Mouse (Mus musculus) lung, embryonic 15.5 days (tissue): Measurements from ENCODE around the gene Ddx10. TPM values are rescaled to one million over a fixed set of nuclear protein-coding genes. Genes with fewer than 3 reads are reported as not detected.
A peak's percentile ranks its signal among the peaks of the same experiment; 100 is the strongest.

Experiments used
- ATAC-seq: fragments of 200-750 bp; cut with Nextera tagmentation; 2 replicates; pipeline ENCODE4 v1.8.0; 2017; ENCODE audit warnings: moderate number of reproducible peaks, borderline replicate concordance; ENCODE audit not compliant: low FRiP score, low TSS enrichment; ENCODE audit errors: extremely low read depth
- H3K27ac ChIP-seq: fragments of 300-500 bp; sonication (generic); 2 replicates; pipeline ENCODE4 v1.5.1; 2015; ENCODE audit warnings: moderate library complexity, mild to moderate bottlenecking, inconsistent platforms
- H3K27me3 ChIP-seq: fragments of 300-500 bp; sonication (generic); 2 replicates; pipeline ENCODE4 v1.6.1; 2015; ENCODE audit warnings: inconsistent platforms
- H3K36me3 ChIP-seq: fragments of 300-500 bp; sonication (generic); 2 replicates; pipeline ENCODE4 v1.6.1; 2015; ENCODE audit warnings: inconsistent platforms
- H3K4me1 ChIP-seq: fragments of 300-500 bp; sonication (generic); 2 replicates; pipeline ENCODE4 v1.6.1; 2015; ENCODE audit warnings: inconsistent platforms
- H3K4me2 ChIP-seq: fragments of 300-500 bp; sonication (generic); 2 replicates; pipeline ENCODE4 v1.6.1; 2015; ENCODE audit warnings: inconsistent platforms, mild to moderate bottlenecking, moderate library complexity
- H3K4me3 ChIP-seq: fragments of 300-500 bp; sonication (generic); 2 replicates; pipeline ENCODE4 v1.5.1; 2015; ENCODE audit warnings: mild to moderate bottlenecking, inconsistent platforms
- H3K9ac ChIP-seq: fragments of 300-500 bp; sonication (generic); 2 replicates; pipeline ENCODE4 v1.6.1; 2015; ENCODE audit warnings: inconsistent platforms
- H3K9me3 ChIP-seq: fragments of 300-500 bp; sonication (generic); 2 replicates; pipeline ENCODE4 v1.6.1; 2016; ENCODE audit warnings: inconsistent platforms
- WGBS: fragments of 180-500 bp; shearing (Covaris S2); methylation state at CpG from one replicate; pipeline ENCODE4 v1.1.7; 2015; 5-methylcytosine and 5-hydroxymethylcytosine counted together
- polyA plus RNA-seq: library from polyadenylated mRNA; unstranded; fragments of >200 nt; fragmentation: Nextera tagmentation; extraction: Ambion mirVana; gene quantifications from 2 replicates; pipeline ENCODE4 v1.2.1, GENCODE M21; 2015

Gene Ddx10
- 26.1 and 29.1 TPM in 2 replicates for polyA plus RNA-seq

DNA sequence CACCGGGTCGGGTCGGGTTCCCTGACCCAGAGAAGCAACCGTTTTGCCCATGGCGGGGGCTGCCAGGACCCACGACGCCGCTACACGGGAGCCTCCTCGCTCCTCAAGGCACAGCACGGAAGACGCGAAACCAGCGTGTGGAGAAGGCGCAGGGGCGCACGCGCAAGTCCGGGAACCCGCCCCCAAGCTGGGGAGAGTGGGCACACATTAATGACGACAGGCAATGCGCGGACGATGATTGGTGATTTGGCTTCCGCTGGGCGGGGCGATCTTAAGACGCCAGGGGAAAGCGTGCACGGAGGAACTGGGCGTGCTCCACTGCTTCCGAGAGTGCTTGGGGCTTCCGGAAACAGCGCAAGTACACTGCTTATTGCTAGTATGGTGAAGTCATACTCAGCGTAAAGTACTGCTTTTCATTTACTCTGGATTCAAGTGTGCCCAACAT lies at the start of gene Ddx10:
Ddx10 (minus strand) TSS at position 101 of the 445 bp plus-strand sequence.
- H3K9ac ChIP-seq, result peak within 1 kb of the TSS; percentile 64
- 0 out of 2 replicates have a peak within 1 kb of the TSS, but pooled peaks have one; percentile 35 for H3K27ac ChIP-seq
- no peaks in the 10 kb centered on the region for H3K9me3 ChIP-seq
- peak within 1 kb of the TSS; percentile 96 for H3K4me2 ChIP-seq
- WGBS, result under 1% methylated on average over 35 of the region's 35 CpGs
- H3K4me1 ChIP-seq, result peaks cover 10% of the 10 kb centered on the region
- H3K36me3 ChIP-seq, result no peaks in the 10 kb centered on the region
- no peaks in the 10 kb centered on the region for H3K27me3 ChIP-seq
- H3K4me3 ChIP-seq, result peak within 1 kb of the TSS; percentile 78
- peak; percentile 99 for ATAC-seq

DNA sequence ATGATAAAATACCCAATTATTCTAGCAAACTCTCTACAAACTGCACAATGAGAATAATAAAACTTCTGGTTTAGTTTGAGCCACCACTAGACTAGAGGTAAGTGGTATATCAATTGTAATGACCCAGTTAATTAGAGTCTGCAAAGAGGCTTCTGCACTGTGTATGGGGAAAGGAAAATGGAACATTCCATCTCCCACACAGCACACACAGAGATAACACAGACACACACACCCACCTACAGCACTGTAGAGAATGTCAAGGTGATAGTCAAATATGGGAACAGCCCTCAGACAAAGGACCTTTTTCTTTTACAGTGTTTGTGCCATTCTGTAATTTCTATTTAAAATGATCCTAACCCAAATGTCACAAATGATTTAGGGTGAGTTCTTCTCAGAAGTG lies 45.0 kb upstream of the Ddx10 start:
- H3K27ac ChIP-seq, result no peak overlapping the region
- no peak overlapping the region for H3K4me2 ChIP-seq
- H3K4me1 ChIP-seq, result no peaks in the 10 kb centered on the region
- no peak overlapping the region for H3K4me3 ChIP-seq
- H3K27me3 ChIP-seq, result no peaks in the 10 kb centered on the region
- no peaks in the 10 kb centered on the region for H3K9me3 ChIP-seq
- no peak overlapping the region for H3K9ac ChIP-seq
- no peak for ATAC-seq
- no peaks in the 10 kb centered on the region for H3K36me3 ChIP-seq

GRCm38 (mm10) chr9:53290006-53290405 lies 42.2 kb upstream of the Ddx10 start:
- H3K4me2 ChIP-seq, result no peak overlapping the region
- 49% methylated on average over 3 of the region's 3 CpGs for WGBS
- no peak overlapping the region for H3K9ac ChIP-seq

GRCm38 (mm10) chr9:53286793-53287192 lies 38.9 kb upstream of the Ddx10 start:
- Histone ChIP-seq H3K4me3 (no peak overlapping the region), H3K9me3 (no peaks in the 10 kb centered on the region), H3K9ac (no peak overlapping the region), H3K4me2 (no peak overlapping the region), H3K36me3 (no peaks in the 10 kb centered on the region), H3K4me1 (no peaks in the 10 kb centered on the region), H3K27me3 (no peaks in the 10 kb centered on the region), H3K27ac (no peak overlapping the region)
- ATAC-seq, result no peak
- 76% methylated on average over 6 of the region's 6 CpGs for WGBS

More at GRCm38 (mm10) chr9:53290006-53290405, 42.2 kb upstream of the Ddx10 start:
- no peaks in the 10 kb centered on the region for H3K27me3 ChIP-seq
- H3K4me1 ChIP-seq, result no peaks in the 10 kb centered on the region
- H3K27ac ChIP-seq, result no peak overlapping the region
- no peak overlapping the region for H3K4me3 ChIP-seq
- H3K36me3 ChIP-seq, result no peaks in the 10 kb centered on the region
- no peak for ATAC-seq
- no peaks in the 10 kb centered on the region for H3K9me3 ChIP-seq

GRCm38 (mm10) chr9:53278997-53279396 lies 31.1 kb upstream of the Ddx10 start:
- WGBS, result 90% methylated on average over 2 of the region's 2 CpGs

GRCm38 (mm10) chr9:53276381-53276780 lies 28.5 kb upstream of the Ddx10 start:
- ATAC-seq, result no peak
- Histone ChIP-seq H3K36me3 (no peaks in the 10 kb centered on the region), H3K27ac (no peak overlapping the region), H3K9ac (no peak overlapping the region), H3K27me3 (no peaks in the 10 kb centered on the region), H3K4me1 (peaks cover 11% of the 10 kb centered on the region), H3K9me3 (no peaks in the 10 kb centered on the region), H3K4me2 (no peak overlapping the region), H3K4me3 (no peak overlapping the region)
- WGBS, result 82% methylated on average over 1 of the region's 1 CpGs

More at GRCm38 (mm10) chr9:53278997-53279396, 31.1 kb upstream of the Ddx10 start:
- Histone ChIP-seq H3K9ac (no peak overlapping the region), H3K9me3 (no peaks in the 10 kb centered on the region), H3K27ac (no peak overlapping the region), H3K36me3 (no peaks in the 10 kb centered on the region), H3K4me2 (no peak overlapping the region), H3K4me3 (no peak overlapping the region), H3K4me1 (no peaks in the 10 kb centered on the region), H3K27me3 (no peaks in the 10 kb centered on the region)
- no peak for ATAC-seq

- no peaks in the 10 kb centered on the region for H3K27me3 ChIP-seq
- H3K9me3 ChIP-seq, result no peaks in the 10 kb centered on the region
- H3K4me1 ChIP-seq, result peaks cover 27% of the 10 kb centered on the region
- H3K9ac ChIP-seq, result no peak overlapping the region
- H3K36me3 ChIP-seq, result no peaks in the 10 kb centered on the region
- 85% methylated on average over 4 of the region's 4 CpGs for WGBS
- no peak overlapping the region for H3K4me2 ChIP-seq
- no peak for ATAC-seq
- no peak overlapping the region for H3K4me3 ChIP-seq
- 0 out of 2 replicates have a peak overlapping the region, but pooled peaks have one; percentile 6 for H3K27ac ChIP-seq
Measured at GRCm38 (mm10) chr9:53272714-53273113, 24.9 kb upstream of the Ddx10 start.

- Histone ChIP-seq H3K9ac (no peak overlapping the region), H3K9me3 (no peaks in the 10 kb centered on the region), H3K27ac (peak overlapping the region; percentile 6; the same call in 1 of the 2 replicates), H3K4me3 (no peak overlapping the region), H3K4me1 (peaks cover 27% of the 10 kb centered on the region), H3K36me3 (no peaks in the 10 kb centered on the region), H3K27me3 (no peaks in the 10 kb centered on the region), H3K4me2 (no peak overlapping the region)
- ATAC-seq, result no peak
- 41% methylated on average over 5 of the region's 5 CpGs for WGBS
Measured at GRCm38 (mm10) chr9:53272207-53272606, 24.4 kb upstream of the Ddx10 start.

DNA sequence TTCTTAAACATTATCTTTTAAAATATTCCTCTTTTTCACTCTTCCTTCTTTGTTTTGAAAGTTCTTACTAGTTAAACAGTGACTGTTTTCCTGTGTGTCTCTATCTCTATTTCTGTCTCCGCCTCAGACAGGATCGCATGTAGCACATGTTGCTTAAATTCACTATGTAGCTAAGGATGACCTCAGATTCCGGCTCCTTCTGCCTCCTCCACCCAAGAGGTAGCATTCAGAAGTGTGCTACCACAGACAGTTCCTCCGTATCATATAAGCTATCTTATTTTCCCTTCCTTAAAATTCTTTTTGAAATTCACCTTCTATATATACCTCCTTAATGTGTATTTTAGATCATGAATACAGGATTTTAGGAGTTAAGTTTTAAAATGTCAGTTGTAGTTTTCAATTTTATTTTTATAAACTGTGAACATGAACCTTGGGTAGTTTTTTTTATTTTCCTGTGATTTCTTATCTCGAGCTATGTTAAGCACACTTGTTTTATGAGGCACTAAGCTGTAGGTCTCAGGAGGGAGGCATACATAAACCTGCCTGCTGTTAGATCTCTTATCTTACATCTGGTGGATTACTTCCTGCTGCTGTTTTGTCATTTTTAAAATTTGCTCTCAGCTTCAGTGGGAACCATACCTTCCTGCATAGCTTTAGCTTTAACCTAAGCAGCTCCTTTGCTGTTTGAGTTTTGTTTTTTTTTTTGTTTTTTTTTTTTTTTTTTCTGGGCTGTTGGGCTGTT lies 23.6 kb upstream of the Ddx10 start:
- peaks cover 27% of the 10 kb centered on the region for H3K4me1 ChIP-seq
- ATAC-seq, result no peak
- peak overlapping the region; percentile 6; the same call in 1 of the 2 replicates for H3K27ac ChIP-seq
- H3K4me3 ChIP-seq, result no peak overlapping the region
- H3K36me3 ChIP-seq, result no peaks in the 10 kb centered on the region
- 56% methylated on average over 5 of the region's 5 CpGs for WGBS
- H3K27me3 ChIP-seq, result no peaks in the 10 kb centered on the region
- no peak overlapping the region for H3K4me2 ChIP-seq
- no peaks in the 10 kb centered on the region for H3K9me3 ChIP-seq
- no peak overlapping the region for H3K9ac ChIP-seq

GRCm38 (mm10) chr9:53269466-53269755 lies 21.6 kb upstream of the Ddx10 start:
- Histone ChIP-seq H3K4me2 (no peak overlapping the region), H3K36me3 (no peaks in the 10 kb centered on the region), H3K4me3 (no peak overlapping the region), H3K9me3 (no peaks in the 10 kb centered on the region), H3K4me1 (peaks cover 30% of the 10 kb centered on the region), H3K9ac (no peak overlapping the region), H3K27me3 (no peaks in the 10 kb centered on the region), H3K27ac (peak overlapping the region; percentile 84)
- 67% methylated on average over 5 of the region's 5 CpGs for WGBS
- peak; percentile 10; the same call in 1 of the 2 replicates for ATAC-seq

GRCm38 (mm10) chr9:53268731-53269465 lies 21.0 kb upstream of the Ddx10 start:
- Histone ChIP-seq H3K9me3 (no peaks in the 10 kb centered on the region), H3K4me3 (no peak overlapping the region), H3K27me3 (no peaks in the 10 kb centered on the region), H3K27ac (peak overlapping the region; percentile 84), H3K4me2 (no peak overlapping the region; the same call in 1 of the 2 replicates), H3K9ac (no peak overlapping the region), H3K36me3 (no peaks in the 10 kb centered on the region), H3K4me1 (peaks cover 35% of the 10 kb centered on the region)
- WGBS, result 35% methylated on average over 5 of the region's 5 CpGs
- ATAC-seq, result peak; percentile 84

- peak overlapping the region; percentile 84 for H3K27ac ChIP-seq
- no peak overlapping the region for H3K4me3 ChIP-seq
- ATAC-seq, result peak; percentile 82
- WGBS, result 31% methylated on average over 5 of the region's 5 CpGs
- no peaks in the 10 kb centered on the region for H3K36me3 ChIP-seq
- H3K9ac ChIP-seq, result no peak overlapping the region
- no peaks in the 10 kb centered on the region for H3K9me3 ChIP-seq
- peaks cover 35% of the 10 kb centered on the region for H3K4me1 ChIP-seq
- no peaks in the 10 kb centered on the region for H3K27me3 ChIP-seq
- H3K4me2 ChIP-seq, result no peak overlapping the region; the same call in 1 of the 2 replicates
Measured at GRCm38 (mm10) chr9:53268036-53268435, 20.2 kb upstream of the Ddx10 start.
